25 mouse cellular contexts compared by ENCODE assay signal in the genomic region with DNA sequence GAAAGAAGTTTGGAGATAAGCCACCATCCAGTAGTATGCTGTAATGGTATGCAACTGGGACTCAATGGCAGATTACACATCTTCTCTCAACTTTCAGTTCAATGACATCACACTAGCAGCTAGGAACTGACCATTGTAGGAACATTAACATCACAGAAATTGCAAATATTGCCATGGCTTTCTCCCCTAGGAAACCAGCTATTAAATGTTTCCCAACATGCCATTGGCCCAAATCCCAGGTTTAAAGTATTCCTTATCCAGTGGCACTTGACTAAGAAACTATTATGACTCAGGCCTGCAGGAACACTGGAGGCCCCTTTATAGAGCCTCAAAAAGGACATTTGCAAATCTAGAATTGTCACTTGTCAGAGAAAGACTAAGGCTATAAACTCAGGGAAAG. TPM values are rescaled to one million over a fixed set of nuclear protein-coding genes. Genes with fewer than 3 reads are reported as not detected.
A peak's percentile ranks its signal among the peaks of the same experiment; 100 is the strongest.
DNase-seq lines count a peak whose midpoint lies in the region; TF ChIP-seq lines count a peak whose summit lies in the region.
"Had no signal": no experiment of that assay in that cellular context is flagged by ENCODE, and none has a peak within 500 bp of the region (broad histone marks: within the 10 kb centered on the region; RNA-seq: fewer than 3 reads in every experiment).

No protein-coding gene starts in this region.

- no peak for TF ChIP-seq CTCF in MEL (IDR thresholded peaks at IDR 0.05 in 2 of 3, conservative IDR thresholded peaks at IDR 0.05 in 1 of 3; ENCODE audit: control insufficient read depth in 1 of 3, insufficient read depth in 1 of 3, low read depth in 2 of 3, low read length in 3 of 3, poor library complexity in 1 of 3, severe bottlenecking in 1 of 3)
- no peak for TF ChIP-seq CTCF in cerebellum, adult 2 months (IDR thresholded peaks at IDR 0.05; ENCODE audit: borderline replicate concordance, insufficient read depth, low read depth, low read length)

- intact Hi-C loops in heart, postnatal 14 days (cut with DNase I), result loop anchor here (5.0 kb wide), 1 partner anchor 58 kb away; no protein-coding TSS in a partner anchor

- peak overlapping the region; percentile 14; the same call in 1 of the 2 replicates for H3K27ac ChIP-seq in MEL (ENCODE audit: control insufficient read depth, low read depth, low read length)
- no peak overlapping the region for H3K27ac ChIP-seq in cerebellum, adult 2 months (ENCODE audit: insufficient read depth, low read length)
- H3K27ac ChIP-seq: embryonic facial prominence, embryonic 12.5 days; midbrain, embryonic 12.5 days; neural tube, embryonic 13.5 days had no signal

- H3K36me3 ChIP-seq in MEL (ENCODE audit: control insufficient read depth in 1 of 2, insufficient read depth in 2 of 2, low read length in 2 of 2), result peaks cover 0 to 24% of the 10 kb centered on the region in 2 experiments; a peak in 2 of 4 replicates
- H3K36me3 ChIP-seq: embryonic facial prominence, embryonic 12.5 days; G1E; midbrain, embryonic 12.5 days; neural tube, embryonic 13.5 days had no signal

- no peak for TF ChIP-seq POLR2A in MEL (IDR thresholded peaks at IDR 0.05; ENCODE audit: control insufficient read depth in 1 of 2, insufficient read depth in 1 of 2, low read depth in 1 of 2, low read length in 2 of 2, poor library complexity in 1 of 2)
- no peak for TF ChIP-seq POLR2A in cerebellum, adult 2 months (IDR thresholded peaks at IDR 0.05; ENCODE audit: borderline replicate concordance, insufficient read depth, low read length)

- H3K4me3 ChIP-seq in MEL (ENCODE audit: control insufficient read depth in 1 of 2, insufficient read depth in 1 of 2, low read depth in 2 of 2, low read length in 2 of 2), result no peak overlapping the region
- H3K4me3 ChIP-seq in cerebellum, adult 2 months (replicated peaks; ENCODE audit: insufficient read depth, low read depth, low read length), result no peak overlapping the region
- H3K4me3 ChIP-seq: embryonic facial prominence, embryonic 12.5 days; midbrain, embryonic 12.5 days; neural tube, embryonic 13.5 days had no signal

- no peaks in the 10 kb centered on the region for H3K79me2 ChIP-seq in MEL (ENCODE audit: control insufficient read depth, insufficient read depth, low read length, poor library complexity)

- peaks cover 21 to 37% of the 10 kb centered on the region in 2 experiments for H3K4me1 ChIP-seq in MEL (ENCODE audit: control insufficient read depth in 1 of 2, insufficient read depth in 2 of 2, low read length in 2 of 2)
- no peaks in the 10 kb centered on the region for H3K4me1 ChIP-seq in cerebellum, adult 2 months (ENCODE audit: control insufficient read depth, insufficient read depth, low read length)
- H3K4me1 ChIP-seq: embryonic facial prominence, embryonic 12.5 days; midbrain, embryonic 12.5 days; neural tube, embryonic 13.5 days had no signal

- DNase-seq in adrenal gland, postnatal 14 days, result peak; percentile 31
- no peak for DNase-seq in adrenal gland, adult 2 months
- peak; percentile 53 to 68 for DNase-seq in heart, adult 9 months (ENCODE audit: low spot score in 2 of 2)
- DNase-seq in heart, postnatal 14 days, result no peak
- peak; percentile 27 for DNase-seq in MEL (ENCODE audit: low read depth, low spot score)
- peak; percentile 77 for DNase-seq in lung, postnatal 25 days (ENCODE audit: low spot score)
- DNase-seq in thymus, postnatal 36 days, result no peak
- no peak for DNase-seq in cerebellum, adult 2 months
- DNase-seq: cerebellum, postnatal 10 days; kidney, adult 18-20 months; kidney, postnatal 10 days; left cerebral cortex, postnatal 4 days; liver; liver, postnatal 0 days; spleen, adult 18-20 months; thymus, postnatal 4 days had no signal

- no peak overlapping the region for H3K9ac ChIP-seq in MEL (ENCODE audit: control insufficient read depth, low read depth, low read length, poor library complexity, severe bottlenecking)
- H3K9ac ChIP-seq: embryonic facial prominence, embryonic 12.5 days; liver, postnatal 0 days; midbrain, embryonic 12.5 days; neural tube, embryonic 13.5 days had no signal

- no peak for TF ChIP-seq RAD21 in MEL (IDR thresholded peaks at IDR 0.05; ENCODE audit: low read depth, low read length)

- TF ChIP-seq EP300 in MEL (IDR thresholded peaks at IDR 0.05; ENCODE audit: low read depth in 1 of 2, low read length in 2 of 2), result no peak

- no peaks in the 10 kb centered on the region for H3K27me3 ChIP-seq in MEL (ENCODE audit: control insufficient read depth in 1 of 2, insufficient read depth in 2 of 2, low read length in 2 of 2)
- H3K27me3 ChIP-seq in cerebellum, adult 2 months (ENCODE audit: control insufficient read depth, insufficient read depth, low read length), result no peaks in the 10 kb centered on the region
- H3K27me3 ChIP-seq: embryonic facial prominence, embryonic 12.5 days; midbrain, embryonic 12.5 days; neural tube, embryonic 13.5 days had no signal

- no peaks in the 10 kb centered on the region for H3K9me3 ChIP-seq in MEL (replicated peaks; ENCODE audit: insufficient read depth, low read length)
- H3K9me3 ChIP-seq: embryonic facial prominence, embryonic 12.5 days; G1E; midbrain, embryonic 12.5 days; neural tube, embryonic 13.5 days had no signal

TF ChIP-seq in MEL, 35 proteins besides CTCF, POLR2A, EP300 and RAD21:
- TF ChIP-seq ETS1 (IDR thresholded peaks at IDR 0.05; ENCODE audit: low read depth, low read length) (peak; percentile 29; the same call in 1 of the 2 replicates), RCOR1 (IDR thresholded peaks at IDR 0.05; ENCODE audit: low read depth, low read length) (no peak), GABPA (IDR thresholded peaks at IDR 0.05; ENCODE audit: low read depth, low read length) (no peak), KAT2A (conservative IDR thresholded peaks at IDR 0.05; ENCODE audit: low read depth, low read length) (no peak), MYC (IDR thresholded peaks at IDR 0.05; ENCODE audit: low read depth, low read length) (no peak)

RNA-seq across cellular contexts. Expression of a gene that starts 1.8 kb away (rescaled TPM):
- 18.5 and 28.6 TPM in 2 replicates for total RNA-seq in adrenal gland, postnatal 14 days (2021)
- 10 to 100 TPM; 32.6 to 41.4 TPM for total RNA-seq in adrenal gland, adult 2 months (2021)
- 41.1 and 54.0 TPM in 2 replicates for polyA plus RNA-seq in adrenal gland, adult 2 months (2012; rRNA removed)
- total RNA-seq in heart, postnatal 14 days (2021), result 10 to 100 TPM; 22.7 to 29.9 TPM
- 0.92 and 1.1 TPM in 2 replicates for total RNA-seq in MEL (2012; rRNA removed)
- 1 to 10 TPM in 1 of 2 experiments, not detected in 1; 2.1 TPM for polyA plus RNA-seq in MEL (2012; ENCODE audit: insufficient read depth in 1 of 2, insufficient read length in 2 of 2, low read depth in 1 of 2, low replicate concordance in 2 of 2, missing spikeins in 1 of 2)
- 0.11 and 0.27 TPM in 2 replicates for polyA plus RNA-seq in cerebellum, adult 2 months (2012; rRNA removed)
- total RNA-seq: G1E; granulocyte monocyte progenitor cell, adult 5-6 weeks had no signal
- polyA plus RNA-seq: G1E; hindbrain, embryonic 11.5 days; midbrain, embryonic 12.5 days had no signal

RNA-seq across cellular contexts. Expression of a gene that starts 48.6 kb away (rescaled TPM):
- total RNA-seq in adrenal gland, postnatal 14 days (2021), result 3.1 and 9.7 TPM in 2 replicates
- under 1 TPM; 0.21 to 0.98 TPM for total RNA-seq in adrenal gland, adult 2 months (2021)
- polyA plus RNA-seq in adrenal gland, adult 2 months (2012; rRNA removed), result not detected in 2 replicates
- not detected for total RNA-seq in heart, postnatal 14 days (2021)
- total RNA-seq in MEL (2012; rRNA removed), result not detected in 2 replicates
- not detected for polyA plus RNA-seq in MEL (2012; ENCODE audit: insufficient read depth in 1 of 2, insufficient read length in 2 of 2, low read depth in 1 of 2, low replicate concordance in 2 of 2, missing spikeins in 1 of 2)
- polyA plus RNA-seq in cerebellum, adult 2 months (2012; rRNA removed), result not detected in 2 replicates
- total RNA-seq: granulocyte monocyte progenitor cell, adult 5-6 weeks; layer of hippocampus, adult 8-10 months; left cerebral cortex, adult 18-20 months; left cerebral cortex, postnatal 4 days had no signal
- polyA plus RNA-seq: embryonic facial prominence, embryonic 12.5 days; forebrain, embryonic 14.5 days; G1E; hindbrain, embryonic 11.5 days; midbrain, embryonic 12.5 days; neural tube, embryonic 13.5 days had no signal

Comparison
In these comparisons a context has a peak if more than half of its experiments do, and no peak if none do; other contexts are left out.
1. DNase-seq: peak in adrenal gland, postnatal 14 days (single experiment), heart, adult 9 months (2 of 2), MEL (single experiment) and lung, postnatal 25 days (single experiment); none in adrenal gland, adult 2 months (single experiment), heart, postnatal 14 days (0 of 2), thymus, postnatal 36 days (0 of 2) and cerebellum, adult 2 months (0 of 2).